Comparison of ENCODE assay signal across 14 mouse cellular contexts in the genomic region with DNA sequence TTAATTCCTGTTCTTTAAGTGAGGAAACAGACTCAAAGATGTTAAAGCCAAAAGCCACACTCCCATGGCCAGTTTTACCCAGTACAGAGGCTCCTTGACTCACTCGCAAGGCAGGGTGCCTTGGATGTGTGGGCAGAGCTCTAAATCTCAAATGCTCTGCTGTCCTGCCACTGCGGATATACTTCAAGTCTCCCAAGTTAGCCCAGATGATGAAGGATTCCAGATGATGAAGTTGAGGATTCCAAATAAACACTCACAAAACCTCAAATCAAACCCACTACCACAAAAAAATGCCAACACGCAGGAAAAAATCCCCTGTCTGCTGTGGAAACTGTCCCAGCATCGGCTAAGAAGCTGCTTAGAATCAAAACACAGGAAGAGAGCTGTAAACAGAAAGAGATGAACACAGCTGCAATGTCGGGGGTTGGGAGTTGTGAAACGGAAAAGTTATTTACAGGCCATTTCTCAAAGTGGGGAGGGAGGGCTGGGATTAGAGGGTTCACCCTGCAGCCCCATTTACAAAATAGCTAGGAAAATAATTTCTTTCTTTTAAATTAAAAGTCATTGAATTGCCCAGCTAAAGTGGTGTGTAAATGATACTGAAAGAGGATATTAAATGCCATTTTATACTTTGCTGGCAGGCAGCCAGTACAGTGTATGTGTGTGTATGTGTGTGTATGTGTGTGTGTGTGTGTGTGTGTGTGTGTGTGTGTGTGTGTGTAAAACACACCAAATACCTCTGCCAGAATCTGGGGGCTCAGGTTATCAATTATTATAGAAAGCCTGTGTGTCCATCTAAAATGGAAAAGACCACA.
A peak's percentile ranks its signal among the peaks of the same experiment; 100 is the strongest.
DNase-seq lines count a peak whose midpoint lies in the region; ATAC-seq and TF ChIP-seq lines count a peak whose summit lies in the region.
"Had no signal": no experiment of that assay in that cellular context is flagged by ENCODE, and none has a peak within 500 bp of the region (broad histone marks: within the 10 kb centered on the region; RNA-seq: fewer than 3 reads in every experiment).

No protein-coding gene starts in this region.

- no peaks in the 10 kb centered on the region for H3K27me3 ChIP-seq in kidney, embryonic 14.5 days (ENCODE audit: control insufficient read depth, insufficient read depth, low read length)
- H3K27me3 ChIP-seq in limb, embryonic 14.5 days (ENCODE audit: control insufficient read depth, insufficient read depth, low read length) = no peaks in the 10 kb centered on the region
- no peaks in the 10 kb centered on the region for H3K27me3 ChIP-seq in stomach, embryonic 14.5 days (ENCODE audit: control insufficient read depth, insufficient read depth, low read length)

- DNase-seq in kidney, adult 9 months = no peak
- DNase-seq in limb, embryonic 14.5 days (ENCODE audit: low spot score) = no peak
- DNase-seq in left cerebral cortex, adult 9 months (ENCODE audit: low spot score in 2 of 2) = no peak
- no peak for DNase-seq in adipocyte (ENCODE audit: low spot score)
- DNase-seq in right cerebral cortex, postnatal 4 days = no peak
- DNase-seq: adrenal gland, postnatal 10 days; cerebellum, postnatal 10 days; heart, postnatal 14 days; layer of hippocampus, adult 9-11 months had no signal

- no peak for ATAC-seq in kidney, embryonic 14.5 days (ENCODE audit: low FRiP score, low TSS enrichment)
- ATAC-seq in activated CD4-positive, CD25-positive, alpha-beta regulatory T cell, adult 4 months = peak; percentile 46
- ATAC-seq in limb, embryonic 14.5 days (ENCODE audit: low FRiP score, low read depth) = no peak
- no peak for ATAC-seq in stomach, embryonic 14.5 days (ENCODE audit: insufficient number of reproducible peaks, insufficient read depth, low FRiP score, low read depth)
- ATAC-seq: forebrain, embryonic 16.5 days had no signal

- H3K9ac ChIP-seq in kidney, embryonic 14.5 days (ENCODE audit: low read depth, low read length) = no peak overlapping the region
- H3K9ac ChIP-seq in limb, embryonic 14.5 days (ENCODE audit: low read depth, low read length, severe bottlenecking) = 0 out of 2 replicates have a peak overlapping the region, but pooled peaks have one; percentile 8
- H3K9ac ChIP-seq in stomach, embryonic 14.5 days (replicated peaks; ENCODE audit: low read depth, low read length) = no peak overlapping the region
- H3K9ac ChIP-seq: midbrain, embryonic 12.5 days had no signal

- no peak for TF ChIP-seq POLR2A in limb, embryonic 14.5 days (IDR thresholded peaks at IDR 0.05; ENCODE audit: borderline replicate concordance, extremely low read depth, insufficient read depth, insufficient read length)

- peak overlapping the region; percentile 49; the same call in 1 of the 2 replicates for H3K27ac ChIP-seq in kidney, embryonic 14.5 days (ENCODE audit: low read depth, low read length)
- H3K27ac ChIP-seq in limb, embryonic 14.5 days (replicated peaks; ENCODE audit: low read depth, low read length) = 0 out of 2 replicates have a peak overlapping the region, but pooled peaks have one; percentile 58
- peak overlapping the region; percentile 82 for H3K27ac ChIP-seq in stomach, embryonic 14.5 days (ENCODE audit: low read length)
- H3K27ac ChIP-seq: midbrain, embryonic 12.5 days had no signal

- peaks cover 14% of the 10 kb centered on the region; the same call in 1 of the 2 replicates for H3K4me1 ChIP-seq in kidney, embryonic 14.5 days (ENCODE audit: control insufficient read depth, insufficient read depth, low read length)
- H3K4me1 ChIP-seq in limb, embryonic 14.5 days (ENCODE audit: control insufficient read depth, insufficient read depth, low read length) = peaks cover 8% of the 10 kb centered on the region; the same call in 1 of the 2 replicates
- H3K4me1 ChIP-seq in stomach, embryonic 14.5 days (ENCODE audit: control insufficient read depth, insufficient read depth, low read length) = peaks cover 20% of the 10 kb centered on the region

- H3K4me2 ChIP-seq in kidney, embryonic 14.5 days (replicated peaks; ENCODE audit: low read depth, low read length) = no peak overlapping the region
- no peak overlapping the region for H3K4me2 ChIP-seq in limb, embryonic 14.5 days (replicated peaks; ENCODE audit: low read depth, low read length, severe bottlenecking)
- no peak overlapping the region for H3K4me2 ChIP-seq in stomach, embryonic 14.5 days (replicated peaks; ENCODE audit: low read depth, low read length)
- H3K4me2 ChIP-seq: midbrain, embryonic 12.5 days had no signal

- H3K4me3 ChIP-seq in kidney, embryonic 14.5 days (ENCODE audit: low read length) = no peak overlapping the region
- H3K4me3 ChIP-seq in limb, embryonic 14.5 days (replicated peaks; ENCODE audit: low read length) = no peak overlapping the region
- no peak overlapping the region for H3K4me3 ChIP-seq in stomach, embryonic 14.5 days (ENCODE audit: low read depth, low read length)
- H3K4me3 ChIP-seq: midbrain, embryonic 12.5 days had no signal

- 8% methylated on average over 6 of the region's 6 CpGs for WGBS in kidney, embryonic 14.5 days
- WGBS in limb, embryonic 14.5 days = 12% methylated on average over 6 of the region's 6 CpGs
- 20% methylated on average over 6 of the region's 6 CpGs for WGBS in stomach, embryonic 14.5 days

- no peaks in the 10 kb centered on the region for H3K9me3 ChIP-seq in kidney, embryonic 14.5 days (ENCODE audit: control insufficient read depth, low read length)
- H3K9me3 ChIP-seq in limb, embryonic 14.5 days (ENCODE audit: control insufficient read depth, low read length) = no peaks in the 10 kb centered on the region
- H3K9me3 ChIP-seq in stomach, embryonic 14.5 days (ENCODE audit: control insufficient read depth, low read depth, low read length) = no peaks in the 10 kb centered on the region
- H3K9me3 ChIP-seq: midbrain, embryonic 12.5 days had no signal

- no peaks in the 10 kb centered on the region for H3K36me3 ChIP-seq in kidney, embryonic 14.5 days (ENCODE audit: control insufficient read depth, insufficient read depth, low read length)
- H3K36me3 ChIP-seq in limb, embryonic 14.5 days (ENCODE audit: control insufficient read depth, insufficient read depth, low read length) = no peaks in the 10 kb centered on the region
- H3K36me3 ChIP-seq in stomach, embryonic 14.5 days (ENCODE audit: control insufficient read depth, insufficient read depth, low read length) = no peaks in the 10 kb centered on the region
- H3K36me3 ChIP-seq: midbrain, embryonic 12.5 days had no signal
